Mouse (Mus musculus) heart, embryonic 12.5 days (tissue): ENCODE results near the gene Magi2. TPM values are rescaled to one million over a fixed set of nuclear protein-coding genes. Genes with fewer than 3 reads are reported as not detected.
"Not testable (repeated sequence)": the region's sequence is repeated elsewhere in the genome, so short reads cannot be mapped to it uniquely, and the experiment has no call there.

ENCODE experiments used
- ATAC-seq: fragments of 200-750 bp; cut with Nextera tagmentation; 2 replicates; pipeline ENCODE4 v1.8.0; 2017; ENCODE audit warnings: moderate TSS enrichment, moderate library complexity; ENCODE audit not compliant: insufficient number of reproducible peaks, low FRiP score
- H3K27ac ChIP-seq: fragments of 300-500 bp; sonication (generic); 2 replicates; pipeline ENCODE4 v1.5.1; 2016; ENCODE audit warnings: mild to moderate bottlenecking, moderate library complexity; ENCODE audit not compliant: poor library complexity, severe bottlenecking
- H3K27me3 ChIP-seq: fragments of 300-500 bp; sonication (generic); replicated peaks from 2 replicates; pipeline ENCODE4 v1.6.1; 2016; ENCODE audit warnings: mild to moderate bottlenecking, moderate library complexity
- H3K36me3 ChIP-seq: fragments of 300-500 bp; sonication (generic); 2 replicates; pipeline ENCODE4 v1.6.1; 2016; ENCODE audit warnings: mild to moderate bottlenecking, moderate library complexity
- H3K4me1 ChIP-seq: fragments of 300-500 bp; sonication (generic); replicated peaks from 2 replicates; pipeline ENCODE4 v1.6.1; 2016; ENCODE audit warnings: mild to moderate bottlenecking
- H3K4me2 ChIP-seq: fragments of 300-500 bp; sonication (generic); 2 replicates; pipeline ENCODE4 v1.6.1; 2016; ENCODE audit warnings: mild to moderate bottlenecking, moderate library complexity
- H3K4me3 ChIP-seq: fragments of 300-500 bp; sonication (generic); 2 replicates; pipeline ENCODE4 v1.5.1; 2016; ENCODE audit warnings: mild to moderate bottlenecking
- H3K9ac ChIP-seq: fragments of 300-500 bp; sonication (generic); 2 replicates; pipeline ENCODE4 v1.6.1; 2016; ENCODE audit warnings: mild to moderate bottlenecking, moderate library complexity
- H3K9me3 ChIP-seq: fragments of 300-500 bp; sonication (generic); replicated peaks from 2 replicates; pipeline ENCODE4 v1.6.1; 2016; ENCODE audit warnings: mild to moderate bottlenecking, moderate library complexity
- WGBS: fragments of 180-500 bp; shearing (Covaris S2); methylation state at CpG from one replicate; pipeline ENCODE4 v1.1.7; 2016; 5-methylcytosine and 5-hydroxymethylcytosine counted together
- polyA plus RNA-seq: library from polyadenylated mRNA; unstranded; fragments of >200 nt; fragmentation: Nextera tagmentation; extraction: Ambion mirVana; gene quantifications from 2 replicates; pipeline ENCODE4 v1.2.1, GENCODE M21; 2016

The Magi2 gene
- polyA plus RNA-seq, 1 experiment from 2014 or later = 3.9 TPM

DNA sequence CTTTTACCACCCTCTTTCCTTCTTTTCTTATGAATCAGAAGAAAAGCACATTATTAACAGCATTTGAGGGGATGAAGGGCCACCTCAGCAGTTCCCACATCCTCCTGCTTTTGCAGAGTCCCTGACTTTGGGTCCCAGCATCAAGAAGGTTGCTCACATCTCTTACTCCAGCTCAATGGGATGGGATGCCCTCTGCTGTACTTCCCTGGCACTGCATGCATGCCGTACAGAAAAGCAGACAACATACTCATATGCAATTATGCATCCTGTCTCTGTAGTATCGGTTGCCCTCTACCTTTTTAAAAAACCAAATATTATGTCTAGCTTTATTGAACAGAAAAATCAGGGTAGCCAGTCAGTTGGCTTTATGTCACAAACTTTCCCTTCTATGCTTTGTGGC lies 37.8 kb downstream of the Magi2 start:
- H3K9ac ChIP-seq = no peak overlapping the region
- no peaks in the 10 kb centered on the region for H3K9me3 ChIP-seq
- ATAC-seq = no peak
- H3K4me2 ChIP-seq = no peak overlapping the region
- H3K4me1 ChIP-seq = no peaks in the 10 kb centered on the region
- no peak overlapping the region for H3K27ac ChIP-seq
- no peak overlapping the region for H3K4me3 ChIP-seq
- 58% methylated on average over 2 of the region's 2 CpGs for WGBS
- no peaks in the 10 kb centered on the region for H3K27me3 ChIP-seq
- no peaks in the 10 kb centered on the region for H3K36me3 ChIP-seq

DNA sequence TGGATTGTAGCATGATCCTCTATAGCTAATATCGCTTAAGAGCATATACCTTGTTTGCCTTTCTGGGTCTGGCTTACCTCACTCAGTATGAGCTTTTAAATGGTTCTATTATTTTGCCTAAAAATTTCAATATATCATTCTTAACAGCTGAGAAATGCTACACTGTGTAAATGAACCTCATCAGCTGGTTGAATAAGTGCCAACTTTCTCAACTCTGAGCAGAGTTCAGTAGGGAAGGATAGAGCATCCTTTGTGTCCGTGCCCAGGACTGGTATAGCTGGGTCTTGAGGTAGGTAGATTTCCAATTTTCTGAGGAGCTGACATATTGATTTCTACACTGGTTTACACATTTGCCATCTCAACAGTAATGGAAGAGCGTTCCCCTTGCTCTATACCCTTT lies 65.7 kb downstream of the Magi2 start:
- Histone ChIP-seq H3K36me3 (no peaks in the 10 kb centered on the region), H3K4me2 (no peak overlapping the region), H3K27me3 (no peaks in the 10 kb centered on the region), H3K27ac (no peak overlapping the region), H3K9ac (no peak overlapping the region), H3K9me3 (no peaks in the 10 kb centered on the region), H3K4me3 (no peak overlapping the region), H3K4me1 (no peaks in the 10 kb centered on the region)
- ATAC-seq = no peak
- WGBS = 77% methylated on average over 3 of the region's 3 CpGs

DNA sequence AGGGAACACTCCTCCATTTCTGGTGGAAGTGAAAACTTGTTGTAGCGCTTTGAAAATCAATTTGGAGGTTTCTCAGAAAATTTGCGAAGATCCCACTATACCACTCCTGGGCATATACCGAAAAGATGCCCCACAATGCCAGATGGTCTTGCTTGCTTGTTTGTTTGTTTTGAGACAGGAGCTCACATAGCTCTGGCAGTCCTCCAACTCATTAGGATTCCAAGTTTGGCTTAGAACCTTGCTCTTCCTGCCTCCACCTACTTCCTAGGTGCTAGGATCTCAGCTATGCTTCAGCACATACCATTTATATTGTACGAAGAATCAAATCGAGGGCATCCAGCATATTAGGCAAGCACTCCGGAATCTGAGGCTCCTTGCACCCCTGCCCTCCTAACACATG lies 79.8 kb downstream of the Magi2 start:
- 79% methylated on average over 6 of the region's 6 CpGs for WGBS
- Histone ChIP-seq H3K27me3 (no peaks in the 10 kb centered on the region), H3K4me3 (no peak overlapping the region), H3K9ac (no peak overlapping the region), H3K9me3 (no peaks in the 10 kb centered on the region), H3K4me2 (no peak overlapping the region), H3K36me3 (no peaks in the 10 kb centered on the region), H3K4me1 (no peaks in the 10 kb centered on the region), H3K27ac (no peak overlapping the region)
- no peak for ATAC-seq

DNA sequence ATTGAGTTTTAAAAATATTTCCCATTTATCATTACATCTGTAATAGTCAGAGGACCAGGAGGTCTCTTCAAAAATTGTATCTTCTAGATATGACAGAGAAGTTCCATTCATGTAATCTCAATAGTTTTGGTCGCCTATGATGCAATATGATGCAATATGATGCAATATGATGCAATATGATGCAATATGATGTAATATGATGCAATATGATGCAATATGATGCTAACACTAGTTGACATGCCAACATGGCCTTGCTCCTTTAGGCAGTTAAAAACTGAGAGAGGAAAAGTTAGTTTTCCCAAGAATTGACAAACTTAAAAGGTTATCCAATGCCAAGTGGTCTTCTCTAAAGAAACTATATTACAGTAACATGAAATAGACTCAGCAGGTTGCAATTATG lies 83.0 kb downstream of the Magi2 start:
- H3K4me2 ChIP-seq = no peak overlapping the region
- no peaks in the 10 kb centered on the region for H3K9me3 ChIP-seq
- no peak for ATAC-seq
- no peak overlapping the region for H3K9ac ChIP-seq
- H3K4me1 ChIP-seq = no peaks in the 10 kb centered on the region
- no peak overlapping the region for H3K27ac ChIP-seq
- H3K4me3 ChIP-seq = no peak overlapping the region
- H3K27me3 ChIP-seq = no peaks in the 10 kb centered on the region
- WGBS = 48% methylated on average over 1 of the region's 1 CpGs
- H3K36me3 ChIP-seq = no peaks in the 10 kb centered on the region

DNA sequence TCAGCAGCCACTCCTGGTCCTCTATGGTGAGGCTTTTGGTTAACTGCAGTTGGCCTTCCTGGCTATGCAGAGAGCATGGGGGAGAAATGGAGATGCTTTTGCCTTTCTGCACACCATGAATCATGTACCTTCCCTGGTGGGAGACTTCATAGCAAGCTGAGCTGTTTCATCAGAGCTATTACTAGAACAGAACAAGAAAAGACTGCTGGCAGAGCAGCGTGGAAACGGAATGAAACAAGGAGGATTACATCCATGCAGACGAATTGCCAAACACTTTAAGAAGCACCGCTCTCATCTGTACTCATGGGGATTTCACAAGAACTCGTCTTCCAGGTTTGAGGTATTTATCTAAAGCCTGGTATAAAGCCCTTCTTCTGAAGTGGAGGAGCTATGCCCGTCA lies 95.7 kb downstream of the Magi2 start:
- Histone ChIP-seq H3K27me3 (no peaks in the 10 kb centered on the region), H3K4me1 (no peaks in the 10 kb centered on the region), H3K27ac (no peak overlapping the region), H3K4me3 (no peak overlapping the region), H3K4me2 (no peak overlapping the region), H3K9me3 (no peaks in the 10 kb centered on the region), H3K36me3 (no peaks in the 10 kb centered on the region), H3K9ac (no peak overlapping the region)
- WGBS = 73% methylated on average over 6 of the region's 6 CpGs
- no peak for ATAC-seq

DNA sequence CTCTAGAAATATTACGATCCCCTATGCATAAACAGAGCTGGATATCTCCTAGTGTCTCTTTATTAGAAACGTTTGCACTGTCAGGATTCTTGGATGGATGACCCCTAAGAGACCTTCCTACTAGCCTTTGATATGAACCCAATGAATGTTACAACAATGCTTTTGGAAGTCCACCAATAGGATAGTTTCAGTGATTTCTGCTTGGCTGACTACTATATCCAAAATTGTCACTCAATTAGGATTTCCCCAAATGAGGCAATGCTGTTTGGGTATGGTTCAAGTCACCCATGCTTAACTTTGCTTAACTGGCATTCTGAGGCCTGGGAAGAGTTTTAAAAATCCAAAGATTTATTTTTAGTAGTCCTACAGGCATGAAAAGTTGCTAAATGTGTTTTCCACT lies 110.7 kb downstream of the Magi2 start:
- Histone ChIP-seq H3K27ac (no peak overlapping the region), H3K9ac (no peak overlapping the region), H3K27me3 (no peaks in the 10 kb centered on the region), H3K4me1 (no peaks in the 10 kb centered on the region), H3K4me2 (no peak overlapping the region), H3K9me3 (no peaks in the 10 kb centered on the region), H3K4me3 (no peak overlapping the region), H3K36me3 (no peaks in the 10 kb centered on the region)
- 57% methylated on average over 2 of the region's 2 CpGs for WGBS
- ATAC-seq = no peak

DNA sequence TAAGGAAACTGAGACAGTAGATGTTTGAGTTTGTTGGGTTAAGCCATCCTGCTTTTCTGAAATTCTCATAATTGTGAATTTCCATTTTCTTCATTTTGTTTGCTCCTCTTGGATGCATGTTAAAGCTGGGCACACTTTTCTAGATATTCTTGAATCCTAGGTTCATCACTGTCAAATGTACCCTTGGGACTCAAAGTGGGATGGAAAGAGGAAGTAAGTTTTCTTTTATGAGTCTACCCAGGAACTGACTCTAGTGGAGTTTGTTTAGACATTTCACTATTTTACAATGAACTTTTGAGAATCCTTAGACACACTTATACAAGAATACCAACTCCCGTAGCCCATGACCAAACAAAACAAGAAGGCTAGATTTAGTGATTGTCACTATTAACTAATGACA lies 141.3 kb downstream of the Magi2 start:
- Histone ChIP-seq H3K4me1 (no peaks in the 10 kb centered on the region), H3K27me3 (no peaks in the 10 kb centered on the region), H3K4me2 (no peak overlapping the region), H3K27ac (no peak overlapping the region), H3K9me3 (no peaks in the 10 kb centered on the region), H3K4me3 (no peak overlapping the region), H3K36me3 (no peaks in the 10 kb centered on the region), H3K9ac (no peak overlapping the region)
- WGBS = 69% methylated on average over 1 of the region's 1 CpGs
- no peak for ATAC-seq

DNA sequence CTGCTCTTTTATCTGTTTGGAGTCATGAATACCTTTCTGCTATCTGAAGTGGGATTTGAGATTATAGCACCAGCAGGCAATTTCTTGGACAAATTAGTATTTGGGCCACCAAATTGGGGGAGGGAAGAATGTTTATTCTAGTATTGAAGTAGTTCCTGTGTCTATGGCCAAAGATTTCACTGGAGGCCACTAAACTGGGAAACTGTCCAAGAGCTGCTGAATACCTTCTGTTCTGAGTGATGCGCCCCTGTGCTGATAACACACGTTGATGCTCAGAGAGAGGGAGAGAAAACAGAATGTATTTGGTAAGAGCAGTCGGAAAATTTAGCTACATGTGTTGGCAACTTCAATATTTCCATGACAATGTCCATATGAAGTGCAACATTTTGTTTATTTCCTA lies 169.0 kb downstream of the Magi2 start:
- no peaks in the 10 kb centered on the region for H3K36me3 ChIP-seq
- no peak overlapping the region for H3K4me2 ChIP-seq
- whole genome bisulfite sequencing = 49% methylated on average over 3 of the region's 3 CpGs
- H3K9me3 ChIP-seq = no peaks in the 10 kb centered on the region
- H3K27me3 ChIP-seq = no peaks in the 10 kb centered on the region
- no peak for ATAC-seq
- H3K27ac ChIP-seq = no peak overlapping the region
- no peak overlapping the region for H3K9ac ChIP-seq
- H3K4me3 ChIP-seq = no peak overlapping the region
- H3K4me1 ChIP-seq = no peaks in the 10 kb centered on the region

DNA sequence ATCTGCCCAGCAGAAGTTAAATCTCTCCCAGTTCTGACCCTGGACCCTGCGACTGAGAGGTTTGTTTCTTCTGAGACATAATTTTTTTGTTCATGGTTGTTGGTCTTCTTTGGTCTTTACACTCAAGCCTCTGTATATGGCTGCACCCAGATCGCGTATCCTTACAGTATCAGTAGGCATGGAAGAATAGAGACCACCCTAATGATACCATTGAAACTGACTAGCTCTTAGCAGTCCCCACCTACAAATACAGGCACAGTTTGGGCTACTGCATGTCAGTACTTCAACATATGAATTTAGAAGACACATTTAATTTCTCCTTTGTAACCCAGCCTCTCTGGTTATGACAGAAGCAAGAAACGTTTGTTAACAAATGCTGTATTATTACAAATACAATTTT lies 173.5 kb downstream of the Magi2 start:
- Histone ChIP-seq H3K27me3 (no peaks in the 10 kb centered on the region), H3K4me1 (no peaks in the 10 kb centered on the region), H3K4me2 (no peak overlapping the region), H3K9me3 (no peaks in the 10 kb centered on the region), H3K9ac (no peak overlapping the region), H3K4me3 (no peak overlapping the region), H3K27ac (no peak overlapping the region), H3K36me3 (no peaks in the 10 kb centered on the region)
- 81% methylated on average over 4 of the region's 4 CpGs for WGBS
- ATAC-seq = no peak

DNA sequence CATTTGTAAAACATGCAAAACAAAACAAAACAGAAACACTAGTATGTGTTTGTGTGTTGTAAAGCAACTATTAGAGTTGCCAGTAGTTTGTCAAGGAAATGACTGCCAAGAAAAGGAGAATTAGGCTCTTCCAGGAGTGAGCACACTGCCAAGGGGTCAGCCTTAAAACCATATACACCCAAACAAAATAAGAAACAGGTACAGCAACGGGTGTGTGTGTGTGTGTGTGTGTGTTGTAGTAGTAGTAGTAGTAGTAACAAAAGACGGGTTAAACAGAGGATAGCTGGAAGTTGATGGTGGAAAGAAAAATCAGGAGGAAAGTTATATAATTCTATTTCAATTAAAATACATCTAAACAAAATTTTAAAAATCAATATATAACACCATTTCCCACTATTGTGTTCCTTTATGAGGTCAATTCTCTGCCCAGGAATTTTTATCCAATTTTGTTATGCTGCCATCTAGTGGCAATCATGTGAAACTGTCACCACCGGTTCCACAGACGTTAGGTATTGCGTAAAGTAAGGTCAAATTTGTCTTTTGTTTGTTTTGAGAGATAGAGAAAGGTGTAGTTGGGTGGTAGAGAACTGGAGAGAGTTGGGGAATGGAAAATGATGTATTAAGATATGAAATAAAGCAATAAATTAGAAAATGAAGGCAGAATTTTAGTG lies 174.0 kb downstream of the Magi2 start:
- ATAC-seq = no peak
- Histone ChIP-seq H3K9me3 (no peaks in the 10 kb centered on the region), H3K4me2 (no peak overlapping the region), H3K4me1 (no peaks in the 10 kb centered on the region), H3K36me3 (no peaks in the 10 kb centered on the region), H3K27ac (no peak overlapping the region), H3K9ac (no peak overlapping the region), H3K4me3 (no peak overlapping the region), H3K27me3 (no peaks in the 10 kb centered on the region)
- 40% methylated on average over 5 of the region's 5 CpGs for WGBS

DNA sequence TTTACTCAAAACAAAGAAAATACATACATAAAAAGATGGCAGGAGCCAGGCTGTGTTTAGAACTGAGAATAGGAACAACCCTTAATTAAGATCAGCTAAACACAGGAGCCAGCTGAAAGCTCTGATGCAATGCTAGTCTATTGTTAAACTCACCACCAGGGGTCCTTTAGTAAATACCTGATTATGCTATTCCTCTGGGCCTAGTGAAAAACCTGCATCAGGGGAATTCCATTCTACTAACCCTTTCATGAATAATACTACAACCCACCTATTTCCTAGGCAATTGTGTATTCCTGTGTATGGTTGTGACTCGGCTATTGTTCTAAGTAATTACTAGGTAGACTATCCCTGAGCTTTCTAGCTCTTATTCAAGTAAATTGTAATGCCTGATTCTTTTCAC lies 177.4 kb downstream of the Magi2 start:
- H3K27me3 ChIP-seq, H3K4me2 ChIP-seq, H3K4me3 ChIP-seq, H3K4me1 ChIP-seq, H3K9me3 ChIP-seq, H3K9ac ChIP-seq, ATAC-seq, H3K27ac ChIP-seq, H3K36me3 ChIP-seq: not testable (repeated sequence)
- 81% methylated on average over 1 of the region's 1 CpGs for whole genome bisulfite sequencing

DNA sequence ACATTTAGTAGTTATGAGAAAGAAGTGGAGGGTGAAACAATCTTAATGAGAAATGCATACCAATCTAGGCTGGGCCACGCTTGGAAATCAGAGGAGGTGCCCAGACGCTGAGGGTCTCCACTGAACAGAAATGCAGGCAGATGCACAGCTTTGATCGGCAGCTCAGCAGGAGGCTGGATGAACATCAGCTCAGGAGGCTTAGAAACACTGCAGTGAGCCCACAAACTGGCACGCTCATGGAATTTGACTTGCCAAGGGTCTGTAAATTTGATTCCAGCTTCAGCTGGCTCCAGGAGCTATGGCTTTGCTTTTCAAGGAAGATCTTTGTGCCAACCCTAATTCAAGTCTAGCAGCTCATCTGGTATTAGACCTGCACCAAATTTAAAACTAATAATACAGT lies 187.7 kb downstream of the Magi2 start:
- Histone ChIP-seq H3K27me3 (no peaks in the 10 kb centered on the region), H3K4me1 (no peaks in the 10 kb centered on the region), H3K36me3 (no peaks in the 10 kb centered on the region), H3K27ac (no peak overlapping the region), H3K4me3 (no peak overlapping the region), H3K9ac (no peak overlapping the region), H3K9me3 (no peaks in the 10 kb centered on the region), H3K4me2 (no peak overlapping the region)
- WGBS = 67% methylated on average over 4 of the region's 4 CpGs
- ATAC-seq = no peak
